Mouse (Mus musculus): ENCODE data around the gene Egflam. TPM values are rescaled to one million over a fixed set of nuclear protein-coding genes. Genes with fewer than 3 reads are reported as not detected.

Egflam gene
- polyA plus RNA-seq, 1 experiment from 2014 or later = 11.8 TPM

- Histone ChIP-seq H3K27ac (replicated peaks in 1 of 2; ENCODE audit: control insufficient read depth in 1 of 2, insufficient read depth in 1 of 2, low read depth in 2 of 2, low read length in 2 of 2) (no peak overlapping the region), H3K4me2 (ENCODE audit: low read length) (no peak overlapping the region), H3K9me3 (ENCODE audit: control insufficient read depth, low read length) (0 out of 2 replicates have a peak, but pooled peaks cover 5% of the 10 kb centered on the region), H3K4me3 (ENCODE audit: control insufficient read depth in 1 of 2, insufficient read depth in 1 of 2, low read depth in 1 of 2, low read length in 2 of 2) (no peak overlapping the region), H3K9ac (ENCODE audit: low read length) (no peak overlapping the region), H3K4me1 (ENCODE audit: control insufficient read depth in 2 of 2, insufficient read depth in 2 of 2, low read length in 2 of 2) (0 out of 4 replicates have a peak, but pooled peaks cover 0 to 4% of the 10 kb centered on the region in 2 experiments), H3K36me3 (ENCODE audit: control insufficient read depth, insufficient read depth, low read length) (no peaks in the 10 kb centered on the region), H3K27me3 (ENCODE audit: control insufficient read depth, insufficient read depth, low read length) (no peaks in the 10 kb centered on the region)
- ATAC-seq (ENCODE audit: insufficient number of reproducible peaks, insufficient read depth, low FRiP score, low read depth) = no peak
- 93% methylated on average over 6 of the region's 6 CpGs for WGBS
Observed at GRCm38 (mm10) chr15:7253326-7253725, 144.9 kb downstream of the Egflam start.

DNA sequence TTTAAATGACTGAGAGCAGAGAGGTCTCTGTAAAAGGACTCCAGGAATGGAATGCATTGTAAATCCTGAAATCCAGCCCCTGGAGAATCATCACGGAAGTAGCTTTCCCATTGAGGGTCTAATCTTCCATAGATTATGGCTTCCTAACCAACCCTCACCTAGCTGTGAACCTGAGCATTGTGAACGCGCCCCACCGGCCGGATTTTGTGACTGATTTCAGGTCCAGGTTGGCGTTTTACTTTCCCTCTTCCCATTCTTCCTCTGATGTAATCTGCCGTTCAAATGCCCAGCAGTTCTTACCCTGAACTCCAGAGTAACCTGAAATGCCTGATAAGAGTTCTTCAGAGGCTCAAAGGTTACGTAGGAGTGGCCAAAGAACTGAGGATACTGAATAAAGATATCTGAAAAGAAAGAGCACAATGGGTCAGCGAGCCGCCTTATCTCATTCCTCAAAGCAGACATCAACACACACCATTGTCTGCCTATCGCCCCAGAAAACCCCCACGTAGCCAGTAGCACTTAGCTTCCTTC is 146.0 kb downstream of the Egflam start:
- Histone ChIP-seq H3K27me3 (ENCODE audit: control insufficient read depth, insufficient read depth, low read length) (no peaks in the 10 kb centered on the region), H3K4me1 (ENCODE audit: control insufficient read depth in 2 of 2, insufficient read depth in 2 of 2, low read length in 2 of 2) (0 out of 4 replicates have a peak, but pooled peaks cover 0 to 4% of the 10 kb centered on the region in 2 experiments), H3K9me3 (ENCODE audit: control insufficient read depth, low read length) (0 out of 2 replicates have a peak, but pooled peaks cover 5% of the 10 kb centered on the region), H3K9ac (ENCODE audit: low read length) (no peak overlapping the region), H3K4me3 (ENCODE audit: control insufficient read depth in 1 of 2, insufficient read depth in 1 of 2, low read depth in 1 of 2, low read length in 2 of 2) (no peak overlapping the region), H3K36me3 (ENCODE audit: control insufficient read depth, insufficient read depth, low read length) (no peaks in the 10 kb centered on the region), H3K4me2 (ENCODE audit: low read length) (no peak overlapping the region), H3K27ac (replicated peaks in 1 of 2; ENCODE audit: control insufficient read depth in 1 of 2, insufficient read depth in 1 of 2, low read depth in 2 of 2, low read length in 2 of 2) (no peak overlapping the region)
- WGBS = 42% methylated on average over 12 of the region's 12 CpGs
- no peak for ATAC-seq (ENCODE audit: insufficient number of reproducible peaks, insufficient read depth, low FRiP score, low read depth)

DNA sequence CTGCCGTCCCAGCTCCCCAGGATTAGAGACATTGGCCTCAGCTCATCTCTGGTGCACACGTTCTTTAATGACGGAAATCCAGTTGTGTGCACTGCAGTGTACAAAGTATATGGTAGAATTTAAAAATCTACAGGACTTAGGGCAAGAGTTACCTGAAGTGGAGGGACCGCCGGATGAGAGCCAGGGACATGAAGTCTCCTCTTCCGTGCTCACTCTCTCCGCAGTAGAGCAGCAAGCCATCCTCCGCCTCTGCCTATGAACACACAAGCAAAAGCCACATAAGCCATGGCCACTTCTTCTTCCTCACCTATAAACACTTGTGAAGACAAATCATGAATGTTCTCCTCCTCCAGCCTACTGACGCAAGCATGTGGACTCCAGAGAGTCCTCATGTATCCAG is 147.2 kb downstream of the Egflam start:
- whole genome bisulfite sequencing = 90% methylated on average over 9 of the region's 9 CpGs
- H3K36me3 ChIP-seq (ENCODE audit: control insufficient read depth, insufficient read depth, low read length) = no peaks in the 10 kb centered on the region

GRCm38 (mm10) chr15:7249216-7249615 is 149.0 kb downstream of the Egflam start:
- no peak for ATAC-seq (ENCODE audit: insufficient number of reproducible peaks, insufficient read depth, low FRiP score, low read depth)
- Histone ChIP-seq H3K4me1 (ENCODE audit: control insufficient read depth in 2 of 2, insufficient read depth in 2 of 2, low read length in 2 of 2) (0 out of 4 replicates have a peak, but pooled peaks cover 0 to 4% of the 10 kb centered on the region in 2 experiments), H3K4me3 (ENCODE audit: control insufficient read depth in 1 of 2, insufficient read depth in 1 of 2, low read depth in 1 of 2, low read length in 2 of 2) (no peak overlapping the region), H3K4me2 (ENCODE audit: low read length) (no peak overlapping the region), H3K9me3 (ENCODE audit: control insufficient read depth, low read length) (0 out of 2 replicates have a peak, but pooled peaks cover 5% of the 10 kb centered on the region), H3K9ac (ENCODE audit: low read length) (no peak overlapping the region), H3K36me3 (ENCODE audit: control insufficient read depth, insufficient read depth, low read length) (no peaks in the 10 kb centered on the region), H3K27ac (replicated peaks in 1 of 2; ENCODE audit: control insufficient read depth in 1 of 2, insufficient read depth in 1 of 2, low read depth in 2 of 2, low read length in 2 of 2) (no peak overlapping the region), H3K27me3 (ENCODE audit: control insufficient read depth, insufficient read depth, low read length) (no peaks in the 10 kb centered on the region)
- 88% methylated on average over 4 of the region's 4 CpGs for WGBS

More for the DNA sequence above, 147.2 kb downstream of the Egflam start:
- Histone ChIP-seq H3K9ac (ENCODE audit: low read length) (no peak overlapping the region), H3K27ac (replicated peaks in 1 of 2; ENCODE audit: control insufficient read depth in 1 of 2, insufficient read depth in 1 of 2, low read depth in 2 of 2, low read length in 2 of 2) (no peak overlapping the region), H3K4me1 (ENCODE audit: control insufficient read depth in 2 of 2, insufficient read depth in 2 of 2, low read length in 2 of 2) (0 out of 4 replicates have a peak, but pooled peaks cover 0 to 4% of the 10 kb centered on the region in 2 experiments), H3K4me3 (ENCODE audit: control insufficient read depth in 1 of 2, insufficient read depth in 1 of 2, low read depth in 1 of 2, low read length in 2 of 2) (no peak overlapping the region), H3K27me3 (ENCODE audit: control insufficient read depth, insufficient read depth, low read length) (no peaks in the 10 kb centered on the region), H3K9me3 (ENCODE audit: control insufficient read depth, low read length) (0 out of 2 replicates have a peak, but pooled peaks cover 5% of the 10 kb centered on the region), H3K4me2 (ENCODE audit: low read length) (no peak overlapping the region)
- no peak for ATAC-seq (ENCODE audit: insufficient number of reproducible peaks, insufficient read depth, low FRiP score, low read depth)

- WGBS = 77% methylated on average over 8 of the region's 8 CpGs
Observed at GRCm38 (mm10) chr15:7247321-7247720, 150.9 kb downstream of the Egflam start.

GRCm38 (mm10) chr15:7242161-7242850 is 155.9 kb downstream of the Egflam start:
- no peak overlapping the region for H3K4me2 ChIP-seq (ENCODE audit: low read length)
- no peak for ATAC-seq (ENCODE audit: insufficient number of reproducible peaks, insufficient read depth, low FRiP score, low read depth)
- H3K4me3 ChIP-seq (ENCODE audit: control insufficient read depth in 1 of 2, insufficient read depth in 1 of 2, low read depth in 1 of 2, low read length in 2 of 2) = no peak overlapping the region
- WGBS = 71% methylated on average over 15 of the region's 15 CpGs
- no peak overlapping the region for H3K27ac ChIP-seq (replicated peaks in 1 of 2; ENCODE audit: control insufficient read depth in 1 of 2, insufficient read depth in 1 of 2, low read depth in 2 of 2, low read length in 2 of 2)
- no peak overlapping the region for H3K9ac ChIP-seq (ENCODE audit: low read length)
- no peaks in the 10 kb centered on the region for H3K4me1 ChIP-seq (ENCODE audit: control insufficient read depth in 2 of 2, insufficient read depth in 2 of 2, low read length in 2 of 2)
- no peaks in the 10 kb centered on the region for H3K36me3 ChIP-seq (ENCODE audit: control insufficient read depth, insufficient read depth, low read length)
- H3K27me3 ChIP-seq (ENCODE audit: control insufficient read depth, insufficient read depth, low read length) = no peaks in the 10 kb centered on the region
- no peaks in the 10 kb centered on the region for H3K9me3 ChIP-seq (ENCODE audit: control insufficient read depth, low read length)

More at GRCm38 (mm10) chr15:7247321-7247720, 150.9 kb downstream of the Egflam start:
- Histone ChIP-seq H3K4me1 (ENCODE audit: control insufficient read depth in 2 of 2, insufficient read depth in 2 of 2, low read length in 2 of 2) (0 out of 4 replicates have a peak, but pooled peaks cover 0 to 3% of the 10 kb centered on the region in 2 experiments), H3K36me3 (ENCODE audit: control insufficient read depth, insufficient read depth, low read length) (no peaks in the 10 kb centered on the region), H3K4me3 (ENCODE audit: control insufficient read depth in 1 of 2, insufficient read depth in 1 of 2, low read depth in 1 of 2, low read length in 2 of 2) (no peak overlapping the region), H3K9me3 (ENCODE audit: control insufficient read depth, low read length) (0 out of 2 replicates have a peak, but pooled peaks cover 5% of the 10 kb centered on the region), H3K27ac (replicated peaks in 1 of 2; ENCODE audit: control insufficient read depth in 1 of 2, insufficient read depth in 1 of 2, low read depth in 2 of 2, low read length in 2 of 2) (no peak overlapping the region), H3K9ac (ENCODE audit: low read length) (no peak overlapping the region), H3K27me3 (ENCODE audit: control insufficient read depth, insufficient read depth, low read length) (no peaks in the 10 kb centered on the region), H3K4me2 (ENCODE audit: low read length) (no peak overlapping the region)
- no peak for ATAC-seq (ENCODE audit: insufficient number of reproducible peaks, insufficient read depth, low FRiP score, low read depth)

- no peaks in the 10 kb centered on the region for H3K9me3 ChIP-seq (ENCODE audit: control insufficient read depth, low read length)
- H3K9ac ChIP-seq (ENCODE audit: low read length) = no peak overlapping the region
- no peaks in the 10 kb centered on the region for H3K4me1 ChIP-seq (ENCODE audit: control insufficient read depth in 2 of 2, insufficient read depth in 2 of 2, low read length in 2 of 2)
- no peaks in the 10 kb centered on the region for H3K27me3 ChIP-seq (ENCODE audit: control insufficient read depth, insufficient read depth, low read length)
- no peak overlapping the region for H3K4me3 ChIP-seq (ENCODE audit: control insufficient read depth in 1 of 2, insufficient read depth in 1 of 2, low read depth in 1 of 2, low read length in 2 of 2)
- no peak overlapping the region for H3K4me2 ChIP-seq (ENCODE audit: low read length)
- H3K36me3 ChIP-seq (ENCODE audit: control insufficient read depth, insufficient read depth, low read length) = no peaks in the 10 kb centered on the region
- H3K27ac ChIP-seq (replicated peaks in 1 of 2; ENCODE audit: control insufficient read depth in 1 of 2, insufficient read depth in 1 of 2, low read depth in 2 of 2, low read length in 2 of 2) = no peak overlapping the region
- 76% methylated on average over 3 of the region's 3 CpGs for WGBS
- ATAC-seq (ENCODE audit: insufficient number of reproducible peaks, insufficient read depth, low FRiP score, low read depth) = no peak
Observed at GRCm38 (mm10) chr15:7240950-7241349, 157.2 kb downstream of the Egflam start.

Measured in heart, embryonic 14.5 days (tissue).